ENCODE assay signal across 9 mouse cellular contexts in the genomic region with DNA sequence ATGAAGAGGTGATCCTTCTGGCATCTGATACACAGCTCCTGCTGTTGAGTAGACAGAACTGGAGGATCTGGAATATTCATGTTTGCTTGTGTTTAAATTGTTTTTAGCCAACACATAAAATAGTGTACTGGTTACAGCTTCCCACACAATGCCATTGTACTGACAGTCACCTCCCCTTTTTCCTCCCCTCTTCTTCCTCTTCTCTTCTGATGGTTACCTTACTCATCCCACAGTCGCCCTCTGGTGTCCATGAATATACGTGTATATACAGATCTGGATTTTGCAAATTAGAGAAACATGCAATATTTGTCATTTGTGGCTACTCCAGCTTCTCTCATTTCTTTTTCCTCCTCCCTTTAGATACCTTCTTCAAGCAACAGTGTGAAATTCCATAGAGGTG. TPM values are rescaled to one million over a fixed set of nuclear protein-coding genes. Genes with fewer than 3 reads are reported as not detected.
DNase-seq lines count a peak whose midpoint lies in the region; TF ChIP-seq lines count a peak whose summit lies in the region.
"Had no signal": no experiment of that assay in that cellular context is flagged by ENCODE, and none has a peak within 500 bp of the region (broad histone marks: within the 10 kb centered on the region; RNA-seq: fewer than 3 reads in every experiment).

No protein-coding gene starts in this region.

- no peaks in the 10 kb centered on the region for H3K36me3 ChIP-seq in splenic B cell, adult 2 months (ENCODE audit: control insufficient read depth, insufficient read depth, low read length, poor library complexity, severe bottlenecking)

- DNase-seq in gastrocnemius, adult 2 months, result peak; percentile 20
- DNase-seq in gastrocnemius, adult 8-10 months (ENCODE audit: low spot score in 2 of 2), result no peak
- DNase-seq in right cerebral cortex, adult 18-20 months, result peak; percentile 11
- DNase-seq in right cerebral cortex, postnatal 36 days (ENCODE audit: low spot score in 2 of 2), result no peak
- peak; percentile 10 for DNase-seq in layer of hippocampus, adult 9-10 months (ENCODE audit: low spot score)
- DNase-seq in splenic B cell, adult 2 months (ENCODE audit: low read depth, low spot score), result peak; percentile 87
- no peak for DNase-seq in ovary, postnatal 36 days (ENCODE audit: low spot score)
- DNase-seq in gastrocnemius, postnatal 4 days (ENCODE audit: low spot score in 2 of 2), result no peak

- H3K27ac ChIP-seq in gastrocnemius, adult 2 months, result no peak overlapping the region
- H3K27ac ChIP-seq: macrophage had no signal

- no peak overlapping the region for H3K4me3 ChIP-seq in gastrocnemius, adult 2 months

- intact Hi-C loops in gastrocnemius, adult 2 months (cut with DNase I), result no loop called here

- TF ChIP-seq CTCF in gastrocnemius, adult 2 months (IDR thresholded peaks at IDR 0.05), result peak; percentile 45

- no peaks in the 10 kb centered on the region for H3K27me3 ChIP-seq in splenic B cell, adult 2 months (ENCODE audit: control insufficient read depth, insufficient read depth, low read length, poor library complexity, severe bottlenecking)

RNA-seq across cellular contexts. Expression of a gene that starts 1.5 kb away (rescaled TPM):
- not detected for total RNA-seq in gastrocnemius, adult 2 months (2021)
- not detected for total RNA-seq in gastrocnemius, adult 8-10 months (2022)
- under 1 TPM in 1 of 2 experiments, not detected in 1; 0.18 TPM for total RNA-seq in gastrocnemius, postnatal 4 days (2021)

RNA-seq across cellular contexts. Expression of a gene that starts 50.2 kb away (rescaled TPM):
- 1 to 10 TPM in 1 of 2 experiments, under 1 TPM in 1; 0.48 to 1.1 TPM for total RNA-seq in gastrocnemius, adult 2 months (2021)
- under 1 TPM; 0.48 to 0.62 (median 0.56) TPM for total RNA-seq in gastrocnemius, adult 8-10 months (2022)
- total RNA-seq in gastrocnemius, postnatal 4 days (2021), result 1 to 10 TPM; 2.7 to 3.0 TPM

RNA-seq across cellular contexts. Expression of a gene that starts 59.8 kb away (rescaled TPM):
- total RNA-seq in gastrocnemius, adult 2 months (2021), result under 1 TPM; 0.05 to 0.06 TPM
- under 1 TPM in 1 of 4 experiments, not detected in 3; 0.08 TPM for total RNA-seq in gastrocnemius, adult 8-10 months (2022)
- under 1 TPM; 0.12 to 0.16 TPM for total RNA-seq in gastrocnemius, postnatal 4 days (2021)

Comparison
In these comparisons a context has a peak if more than half of its experiments do, and no peak if none do; other contexts are left out.
1. DNase-seq: peak in gastrocnemius, adult 2 months (single experiment), right cerebral cortex, adult 18-20 months (single experiment), layer of hippocampus, adult 9-10 months (single experiment) and splenic B cell, adult 2 months (single experiment); none in gastrocnemius, adult 8-10 months (0 of 2), right cerebral cortex, postnatal 36 days (0 of 2), ovary, postnatal 36 days (single experiment) and gastrocnemius, postnatal 4 days (0 of 2).